ENCODE assay signal across 29 mouse cellular contexts in the genomic region with DNA sequence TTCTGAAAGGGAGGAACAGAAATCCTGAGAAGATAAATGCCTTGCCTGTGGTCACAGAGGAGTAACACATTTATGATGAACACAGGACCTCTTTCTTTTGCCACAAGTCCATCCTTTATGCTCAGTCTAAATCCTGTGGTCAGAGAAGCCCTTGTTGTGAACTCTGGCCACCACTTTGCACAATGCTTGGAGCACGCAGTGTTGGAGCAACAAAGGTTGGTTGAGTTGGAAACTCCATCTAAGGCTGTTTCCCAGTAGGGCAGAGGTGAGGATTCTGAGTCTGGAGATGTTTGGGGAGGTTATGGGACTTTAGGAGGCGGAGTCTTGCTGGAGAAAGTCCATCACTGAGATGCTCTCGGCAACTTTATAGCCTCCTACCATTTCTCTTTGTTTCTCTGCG. TPM values are rescaled to one million over a fixed set of nuclear protein-coding genes. Genes with fewer than 3 reads are reported as not detected.
DNase-seq lines count a peak whose midpoint lies in the region; ATAC-seq and TF ChIP-seq lines count a peak whose summit lies in the region.
"Had no signal": no experiment of that assay in that cellular context is flagged by ENCODE, and none has a peak within 500 bp of the region (broad histone marks: within the 10 kb centered on the region; RNA-seq: fewer than 3 reads in every experiment).

No protein-coding gene starts in this region.

- WGBS in forebrain, postnatal 0 days: 91% methylated on average over 4 of the region's 4 CpGs
- 83% methylated on average over 4 of the region's 4 CpGs for WGBS in forebrain, embryonic 10.5 days
- WGBS in stomach, postnatal 0 days: 89% methylated on average over 4 of the region's 4 CpGs

- no peak overlapping the region for H3K4me3 ChIP-seq in forebrain, postnatal 0 days (ENCODE audit: low read depth, low read length)
- H3K4me3 ChIP-seq in forebrain, embryonic 10.5 days: no peak overlapping the region
- H3K4me3 ChIP-seq in layer of hippocampus, adult 2 months: no peak overlapping the region
- no peak overlapping the region for H3K4me3 ChIP-seq in stomach, postnatal 0 days (ENCODE audit: low read depth, low read length)
- H3K4me3 ChIP-seq: embryonic facial prominence, embryonic 15.5 days; forebrain, embryonic 12.5 days; heart, embryonic 15.5 days; hindbrain, embryonic 13.5 days had no signal

- H3K36me3 ChIP-seq in forebrain, postnatal 0 days (ENCODE audit: insufficient read depth): no peaks in the 10 kb centered on the region
- no peaks in the 10 kb centered on the region for H3K36me3 ChIP-seq in forebrain, embryonic 10.5 days (replicated peaks)
- H3K36me3 ChIP-seq in stomach, postnatal 0 days (ENCODE audit: control insufficient read depth, insufficient read depth, low read length): no peaks in the 10 kb centered on the region
- H3K36me3 ChIP-seq: embryonic facial prominence, embryonic 15.5 days; forebrain, embryonic 12.5 days; G1E; heart, embryonic 15.5 days; hindbrain, embryonic 13.5 days had no signal

- no peaks in the 10 kb centered on the region for H3K9me3 ChIP-seq in forebrain, postnatal 0 days (ENCODE audit: low read length)
- H3K9me3 ChIP-seq in forebrain, embryonic 10.5 days: no peaks in the 10 kb centered on the region
- H3K9me3 ChIP-seq in stomach, postnatal 0 days (ENCODE audit: control insufficient read depth, low read length): no peaks in the 10 kb centered on the region
- H3K9me3 ChIP-seq: embryonic facial prominence, embryonic 15.5 days; forebrain, embryonic 12.5 days; G1E; heart, embryonic 15.5 days; hindbrain, embryonic 13.5 days had no signal

- no peak overlapping the region for H3K9ac ChIP-seq in forebrain, postnatal 0 days
- no peak overlapping the region for H3K9ac ChIP-seq in stomach, postnatal 0 days (ENCODE audit: low read length)
- H3K9ac ChIP-seq: embryonic facial prominence, embryonic 15.5 days; forebrain, embryonic 12.5 days; heart, embryonic 15.5 days; hindbrain, embryonic 13.5 days had no signal

- H3K4me2 ChIP-seq in forebrain, postnatal 0 days (ENCODE audit: low read depth): no peak overlapping the region
- no peak overlapping the region for H3K4me2 ChIP-seq in stomach, postnatal 0 days (replicated peaks; ENCODE audit: low read depth)
- H3K4me2 ChIP-seq: embryonic facial prominence, embryonic 15.5 days; forebrain, embryonic 12.5 days; heart, embryonic 15.5 days; hindbrain, embryonic 13.5 days had no signal

- no peaks in the 10 kb centered on the region for H3K27me3 ChIP-seq in forebrain, postnatal 0 days (ENCODE audit: insufficient read depth, low read length)
- H3K27me3 ChIP-seq in forebrain, embryonic 10.5 days (ENCODE audit: poor library complexity, severe bottlenecking): no peaks in the 10 kb centered on the region
- H3K27me3 ChIP-seq in stomach, postnatal 0 days (ENCODE audit: control insufficient read depth, insufficient read depth, low read length): no peaks in the 10 kb centered on the region
- H3K27me3 ChIP-seq: embryonic facial prominence, embryonic 15.5 days; forebrain, embryonic 12.5 days; heart, embryonic 15.5 days had no signal

- no peak overlapping the region for H3K27ac ChIP-seq in forebrain, postnatal 0 days (ENCODE audit: low read depth, low read length)
- no peak overlapping the region for H3K27ac ChIP-seq in forebrain, embryonic 10.5 days
- H3K27ac ChIP-seq in layer of hippocampus, adult 2 months: peak overlapping the region; percentile 63; the same call in 1 of the 2 replicates
- H3K27ac ChIP-seq in stomach, postnatal 0 days (replicated peaks): no peak overlapping the region
- H3K27ac ChIP-seq: embryonic facial prominence, embryonic 15.5 days; forebrain, embryonic 12.5 days; heart, embryonic 15.5 days; hindbrain, embryonic 13.5 days had no signal

- TF ChIP-seq EP300 in stomach, postnatal 0 days (optimal IDR thresholded peaks at IDR 0.05): no peak

- no peak for DNase-seq in forebrain, postnatal 0 days
- DNase-seq in forebrain, embryonic 10.5 days (ENCODE audit: extremely low spot score, low spot score): no peak
- no peak for DNase-seq in layer of hippocampus, adult 2 months (ENCODE audit: low spot score in 2 of 2)
- no peak for DNase-seq in layer of hippocampus, adult 9-10 months (ENCODE audit: low spot score)
- DNase-seq in adipocyte (ENCODE audit: low spot score): peak; percentile 79
- no peak for DNase-seq in ovary, postnatal 36 days (ENCODE audit: low spot score)
- DNase-seq in stomach, postnatal 0 days (ENCODE audit: low spot score): no peak
- DNase-seq: adrenal gland, postnatal 36 days; B cell, adult 2 months; cerebellum, adult 11 months; cerebellum, adult 8-10 months; cerebellum, postnatal 14 days; embryo, embryonic 11 days; gastrocnemius, postnatal 14 days; heart, postnatal 14 days; kidney, adult 2 months had no signal

- H3K4me1 ChIP-seq in forebrain, postnatal 0 days (ENCODE audit: insufficient read depth): no peaks in the 10 kb centered on the region
- peaks cover 22% of the 10 kb centered on the region for H3K4me1 ChIP-seq in forebrain, embryonic 10.5 days
- no peaks in the 10 kb centered on the region for H3K4me1 ChIP-seq in stomach, postnatal 0 days (replicated peaks; ENCODE audit: control insufficient read depth, insufficient read depth)

- ATAC-seq in forebrain, postnatal 0 days: peak; percentile 43; the same call in 1 of the 2 replicates
- ATAC-seq in stomach, postnatal 0 days (ENCODE audit: low FRiP score, low TSS enrichment): no peak
- ATAC-seq: CD4-positive, CD25-positive, alpha-beta regulatory T cell, adult 4 months; forebrain, embryonic 16.5 days; intestine, embryonic 16.5 days had no signal

- no peak for TF ChIP-seq CTCF in forebrain, postnatal 0 days (IDR thresholded peaks at IDR 0.05; ENCODE audit: low read depth)
- no peak for TF ChIP-seq CTCF in layer of hippocampus, adult 2 months (conservative IDR thresholded peaks at IDR 0.05)
- TF ChIP-seq CTCF in stomach, postnatal 0 days (IDR thresholded peaks at IDR 0.05; ENCODE audit: low read depth): no peak

RNA-seq across cellular contexts. Expression of gene F3, which starts 16.2 kb away (rescaled TPM):
- 9.7 and 11.5 TPM in 2 replicates for total RNA-seq in forebrain, postnatal 0 days (2014; rRNA removed)
- 13.4 and 14.2 TPM in 2 replicates for polyA plus RNA-seq in forebrain, postnatal 0 days (2015; fragmentation: Nextera tagmentation; extraction: Ambion mirVana)
- 8.2 and 9.8 TPM in 2 replicates for polyA plus RNA-seq in forebrain, embryonic 10.5 days (2016; fragmentation: Nextera tagmentation; extraction: Ambion mirVana)
- total RNA-seq in layer of hippocampus, adult 2 months (2021): 10 to 100 TPM; 52.6 to 68.0 TPM
- 26.8 and 29.2 TPM in 2 replicates for polyA plus RNA-seq in stomach, postnatal 0 days (2015; fragmentation: Nextera tagmentation; extraction: Ambion mirVana)
- total RNA-seq: G1E had no signal
- polyA plus RNA-seq: CD4-positive, CD25-positive, alpha-beta regulatory T cell, adult 4 months; G1E had no signal

RNA-seq across cellular contexts. Expression of gene 4930432M17Rik, which starts 36.5 kb away (rescaled TPM):
- total RNA-seq in forebrain, postnatal 0 days (2014; rRNA removed): not detected in 2 replicates
- polyA plus RNA-seq in forebrain, postnatal 0 days (2015; fragmentation: Nextera tagmentation; extraction: Ambion mirVana): not detected in 2 replicates
- polyA plus RNA-seq in forebrain, embryonic 10.5 days (2016; fragmentation: Nextera tagmentation; extraction: Ambion mirVana): not detected in 2 replicates
- total RNA-seq in layer of hippocampus, adult 2 months (2021): not detected
- not detected in 2 replicates for polyA plus RNA-seq in stomach, postnatal 0 days (2015; fragmentation: Nextera tagmentation; extraction: Ambion mirVana)
- total RNA-seq: adrenal gland, postnatal 36 days; common myeloid progenitor, adult 5-6 weeks; gastrocnemius, adult 18-20 months; gastrocnemius, postnatal 14 days; heart, postnatal 14 days; hematopoietic stem cell, adult 5-6 weeks had no signal
- polyA plus RNA-seq: CD4-positive, CD25-positive, alpha-beta regulatory T cell, adult 4 months; embryonic facial prominence, embryonic 11.5 days; embryonic facial prominence, embryonic 15.5 days; forebrain, embryonic 12.5 days; forebrain, embryonic 16.5 days; G1E; gonadal fat pad, adult 2 months; heart, embryonic 15.5 days; hindbrain, embryonic 13.5 days; intestine, embryonic 16.5 days; kidney, adult 2 months had no signal
